Mouse (Mus musculus): Measurements from ENCODE around the gene Oit1.

Oit1 gene

GRCm38 (mm10) chr14:8355999-8356501 is 22.5 kb downstream of the Oit1 start:
- peak; percentile 68 for DNase-seq (ENCODE audit: low read depth, low spot score)
- no peaks in the 10 kb centered on the region for H3K36me3 ChIP-seq (ENCODE audit: control insufficient read depth, insufficient read depth, low read length, poor library complexity, severe bottlenecking)
- H3K27me3 ChIP-seq (ENCODE audit: control insufficient read depth, insufficient read depth, low read length, poor library complexity, severe bottlenecking): no peaks in the 10 kb centered on the region

- no peak for DNase-seq (ENCODE audit: low read depth, low spot score)
- H3K27me3 ChIP-seq (ENCODE audit: control insufficient read depth, insufficient read depth, low read length, poor library complexity, severe bottlenecking): no peaks in the 10 kb centered on the region
Measured at GRCm38 (mm10) chr14:8348927-8349326, 29.6 kb downstream of the Oit1 start.

GRCm38 (mm10) chr14:8346255-8346997 is 32.1 kb downstream of the Oit1 start:
- Histone ChIP-seq H3K27me3 (ENCODE audit: control insufficient read depth, insufficient read depth, low read length, poor library complexity, severe bottlenecking) (no peaks in the 10 kb centered on the region), H3K36me3 (ENCODE audit: control insufficient read depth, insufficient read depth, low read length, poor library complexity, severe bottlenecking) (no peaks in the 10 kb centered on the region)
- DNase-seq (ENCODE audit: low read depth, low spot score): peak; percentile 82

More at GRCm38 (mm10) chr14:8348927-8349326, 29.6 kb downstream of the Oit1 start:
- H3K36me3 ChIP-seq (ENCODE audit: control insufficient read depth, insufficient read depth, low read length, poor library complexity, severe bottlenecking): no peaks in the 10 kb centered on the region

- DNase-seq (ENCODE audit: low read depth, low spot score): no peak
- Histone ChIP-seq H3K36me3 (ENCODE audit: control insufficient read depth, insufficient read depth, low read length, poor library complexity, severe bottlenecking) (no peaks in the 10 kb centered on the region), H3K27me3 (ENCODE audit: control insufficient read depth, insufficient read depth, low read length, poor library complexity, severe bottlenecking) (no peaks in the 10 kb centered on the region)
Measured at GRCm38 (mm10) chr14:8345566-8345965, 33.0 kb downstream of the Oit1 start.

GRCm38 (mm10) chr14:8342509-8343106 is 35.9 kb downstream of the Oit1 start:
- H3K27me3 ChIP-seq (ENCODE audit: control insufficient read depth, insufficient read depth, low read length, poor library complexity, severe bottlenecking): no peaks in the 10 kb centered on the region
- no peak for DNase-seq (ENCODE audit: low read depth, low spot score)
- H3K36me3 ChIP-seq (ENCODE audit: control insufficient read depth, insufficient read depth, low read length, poor library complexity, severe bottlenecking): no peaks in the 10 kb centered on the region

- Histone ChIP-seq H3K36me3 (ENCODE audit: control insufficient read depth, insufficient read depth, low read length, poor library complexity, severe bottlenecking) (no peaks in the 10 kb centered on the region), H3K27me3 (ENCODE audit: control insufficient read depth, insufficient read depth, low read length, poor library complexity, severe bottlenecking) (no peaks in the 10 kb centered on the region)
- no peak for DNase-seq (ENCODE audit: low read depth, low spot score)
Measured at GRCm38 (mm10) chr14:8340226-8340625, 38.3 kb downstream of the Oit1 start.

GRCm38 (mm10) chr14:8335947-8336346 is 42.6 kb downstream of the Oit1 start:
- Histone ChIP-seq H3K27me3 (ENCODE audit: control insufficient read depth, insufficient read depth, low read length, poor library complexity, severe bottlenecking) (no peaks in the 10 kb centered on the region), H3K36me3 (ENCODE audit: control insufficient read depth, insufficient read depth, low read length, poor library complexity, severe bottlenecking) (no peaks in the 10 kb centered on the region)
- no peak for DNase-seq (ENCODE audit: low read depth, low spot score)

GRCm38 (mm10) chr14:8334511-8334910 is 44.0 kb downstream of the Oit1 start:
- H3K27me3 ChIP-seq (ENCODE audit: control insufficient read depth, insufficient read depth, low read length, poor library complexity, severe bottlenecking): no peaks in the 10 kb centered on the region
- no peaks in the 10 kb centered on the region for H3K36me3 ChIP-seq (ENCODE audit: control insufficient read depth, insufficient read depth, low read length, poor library complexity, severe bottlenecking)
- DNase-seq (ENCODE audit: low read depth, low spot score): no peak

GRCm38 (mm10) chr14:8332314-8333252 is 46.0 kb downstream of the Oit1 start:
- no peak for DNase-seq (ENCODE audit: low read depth, low spot score)
- Histone ChIP-seq H3K27me3 (ENCODE audit: control insufficient read depth, insufficient read depth, low read length, poor library complexity, severe bottlenecking) (no peaks in the 10 kb centered on the region), H3K36me3 (ENCODE audit: control insufficient read depth, insufficient read depth, low read length, poor library complexity, severe bottlenecking) (no peaks in the 10 kb centered on the region)

- no peak for DNase-seq (ENCODE audit: low read depth, low spot score)
- H3K36me3 ChIP-seq (ENCODE audit: control insufficient read depth, insufficient read depth, low read length, poor library complexity, severe bottlenecking): no peaks in the 10 kb centered on the region
- no peaks in the 10 kb centered on the region for H3K27me3 ChIP-seq (ENCODE audit: control insufficient read depth, insufficient read depth, low read length, poor library complexity, severe bottlenecking)
Measured at GRCm38 (mm10) chr14:8331307-8331905, 47.1 kb downstream of the Oit1 start.

GRCm38 (mm10) chr14:8330390-8330789 is 48.2 kb downstream of the Oit1 start:
- no peaks in the 10 kb centered on the region for H3K36me3 ChIP-seq (ENCODE audit: control insufficient read depth, insufficient read depth, low read length, poor library complexity, severe bottlenecking)
- no peak for DNase-seq (ENCODE audit: low read depth, low spot score)
- H3K27me3 ChIP-seq (ENCODE audit: control insufficient read depth, insufficient read depth, low read length, poor library complexity, severe bottlenecking): no peaks in the 10 kb centered on the region

GRCm38 (mm10) chr14:8329552-8329951 is 49.0 kb downstream of the Oit1 start:
- H3K36me3 ChIP-seq (ENCODE audit: control insufficient read depth, insufficient read depth, low read length, poor library complexity, severe bottlenecking): no peaks in the 10 kb centered on the region
- DNase-seq (ENCODE audit: low read depth, low spot score): no peak
- H3K27me3 ChIP-seq (ENCODE audit: control insufficient read depth, insufficient read depth, low read length, poor library complexity, severe bottlenecking): no peaks in the 10 kb centered on the region

- H3K27me3 ChIP-seq (ENCODE audit: control insufficient read depth, insufficient read depth, low read length, poor library complexity, severe bottlenecking): no peaks in the 10 kb centered on the region
- DNase-seq (ENCODE audit: low read depth, low spot score): no peak
- no peaks in the 10 kb centered on the region for H3K36me3 ChIP-seq (ENCODE audit: control insufficient read depth, insufficient read depth, low read length, poor library complexity, severe bottlenecking)
Measured at GRCm38 (mm10) chr14:8327371-8327770, 51.2 kb downstream of the Oit1 start.

- Histone ChIP-seq H3K36me3 (ENCODE audit: control insufficient read depth, insufficient read depth, low read length, poor library complexity, severe bottlenecking) (no peaks in the 10 kb centered on the region), H3K27me3 (ENCODE audit: control insufficient read depth, insufficient read depth, low read length, poor library complexity, severe bottlenecking) (no peaks in the 10 kb centered on the region)
- DNase-seq (ENCODE audit: low read depth, low spot score): no peak
Measured at GRCm38 (mm10) chr14:8326961-8327360, 51.6 kb downstream of the Oit1 start.

Measured in splenic B cell, adult 2 months (primary cell).